Mouse (Mus musculus): Measurements from ENCODE around the gene Ric8b.

DNA sequence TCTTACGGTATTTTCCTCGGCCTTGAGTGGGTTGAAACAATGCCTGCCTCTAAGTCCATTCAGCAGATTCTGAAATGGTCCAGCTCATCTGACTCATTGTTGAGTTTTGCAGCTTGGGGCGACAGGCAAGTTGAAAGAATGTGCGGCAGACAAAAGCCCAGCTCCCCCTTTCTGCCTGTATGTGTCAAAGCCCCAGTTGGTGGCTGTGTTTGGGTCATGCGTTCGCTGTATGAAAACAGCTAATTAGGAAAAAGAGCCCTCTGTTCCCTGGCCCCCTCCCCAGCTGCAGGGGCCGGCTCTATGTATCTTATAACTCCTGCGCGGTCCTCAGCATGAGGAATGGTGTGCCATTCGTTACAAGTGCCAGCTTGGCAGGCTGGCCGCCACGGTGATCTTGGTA, 46.1 kb upstream of the Ric8b start:
- no peak for TF ChIP-seq CTCF (IDR thresholded peaks at IDR 0.05; ENCODE audit: extremely low read depth, insufficient read depth, insufficient read length, insufficient replicate concordance)
- no peak for TF ChIP-seq POLR2A (IDR thresholded peaks at IDR 0.05; ENCODE audit: low read depth, low read length)

Measured in spleen, adult 2 months (tissue).